Mouse (Mus musculus): ENCODE results near the gene Sec16a.

GRCm38 (mm10) chr2:26447451-26447850 is 2.4 kb upstream of the Sec16a start:
- TF ChIP-seq POLR2A (IDR thresholded peaks at IDR 0.05; ENCODE audit: extremely low read depth, insufficient read depth, low read length) (no peak), CTCF (IDR thresholded peaks at IDR 0.05; ENCODE audit: low read depth, low read length) (no peak)

All from liver, adult 2 months (tissue).